Mouse (Mus musculus) forebrain, embryonic 14.5 days (tissue): ENCODE data around the gene Adamtsl2. TPM values are rescaled to one million over a fixed set of nuclear protein-coding genes. Genes with fewer than 3 reads are reported as not detected.

Experiments used
- ATAC-seq: fragments of 200-750 bp; cut with Nextera tagmentation; 2 replicates; pipeline ENCODE4 v1.8.0; 2017; ENCODE audit warnings: mild to moderate bottlenecking, moderate library complexity
- DNase-seq: peaks from one replicate; pipeline ENCODE4 v3.0.0-alpha.2; 2015; ENCODE audit warnings: low spot score
- H3K27ac ChIP-seq: fragments of 300-500 bp; sonication (generic); 2 replicates; pipeline ENCODE4 v1.5.1; 2014; ENCODE audit warnings: low read depth, mild to moderate bottlenecking, control low read depth, low read length, moderate library complexity
- H3K27me3 ChIP-seq: fragments of 300-500 bp; sonication (generic); replicated peaks from 2 replicates; pipeline ENCODE4 v1.6.1; 2014; ENCODE audit warnings: low read length, control low read depth, mixed read lengths; ENCODE audit not compliant: control insufficient read depth, insufficient read depth
- H3K36me3 ChIP-seq: fragments of 300-500 bp; sonication (generic); 2 replicates; pipeline ENCODE4 v1.6.1; 2014; ENCODE audit warnings: low read length, control low read depth; ENCODE audit not compliant: control insufficient read depth, insufficient read depth
- H3K4me1 ChIP-seq: fragments of 300-500 bp; sonication (generic); 2 replicates; pipeline ENCODE4 v1.6.1; 2014; ENCODE audit warnings: antibody characterized with exemption, low read length, control low read depth; ENCODE audit not compliant: control insufficient read depth, insufficient read depth
- H3K4me2 ChIP-seq: fragments of 300-500 bp; sonication (generic); 2 replicates; pipeline ENCODE4 v1.6.1; 2014; ENCODE audit warnings: mild to moderate bottlenecking, control low read depth, low read length
- H3K4me3 ChIP-seq: fragments of 300-500 bp; sonication (generic); 2 replicates; pipeline ENCODE4 v1.5.1; 2014; ENCODE audit warnings: low read depth, low read length, control low read depth
- H3K9ac ChIP-seq: fragments of 300-500 bp; sonication (generic); 2 replicates; pipeline ENCODE4 v1.6.1; 2014; ENCODE audit warnings: mild to moderate bottlenecking, low read length, control low read depth, moderate library complexity
- H3K9me3 ChIP-seq: fragments of 300-500 bp; sonication (generic); replicated peaks from 2 replicates; pipeline ENCODE4 v1.6.1; 2016; ENCODE audit warnings: low read length, control low read depth, mixed read lengths; ENCODE audit not compliant: control insufficient read depth
- WGBS: fragments of 180-500 bp; shearing (Covaris S2); extraction: QIAGEN DNeasy Blood & Tissue Kit; methylation state at CpG from one replicate; pipeline ENCODE4 v1.1.7; 2014; 5-methylcytosine and 5-hydroxymethylcytosine counted together
- polyA plus RNA-seq: library from polyadenylated mRNA; unstranded; fragments of >200 nt; fragmentation: Nextera tagmentation; extraction: Ambion mirVana; gene quantifications from 2 replicates; pipeline ENCODE4 v1.2.1, GENCODE M21; 2014

Gene Adamtsl2
- polyA plus RNA-seq, 1 experiment from 2014 or later: 10.4 TPM

GRCm38 (mm10) chr2:27156596-27156995 is 77.4 kb downstream of the Adamtsl2 start:
- H3K27ac ChIP-seq: no peak overlapping the region
- no peak for DNase-seq
- no peaks in the 10 kb centered on the region for H3K9me3 ChIP-seq
- no peak overlapping the region for H3K9ac ChIP-seq
- no peaks in the 10 kb centered on the region for H3K27me3 ChIP-seq
- no peaks in the 10 kb centered on the region for H3K36me3 ChIP-seq
- H3K4me2 ChIP-seq: no peak overlapping the region
- ATAC-seq: no peak
- WGBS: 72% methylated on average over 6 of the region's 6 CpGs
- H3K4me3 ChIP-seq: no peak overlapping the region
- H3K4me1 ChIP-seq: peaks cover 4% of the 10 kb centered on the region; the same call in 1 of the 2 replicates

Other genes starting within 250 kb of the Adamtsl2 start
- not detected in 2 replicates for gene Abo, start 214.4 kb upstream of the Adamtsl2 start, polyA plus RNA-seq
- 15.4 and 17.2 TPM in 2 replicates for gene Surf6, start 176.5 kb upstream of the Adamtsl2 start, polyA plus RNA-seq
- 159 and 161 TPM in 2 replicates for gene Med22, start 168.7 kb upstream of the Adamtsl2 start, polyA plus RNA-seq
- gene Rpl7a, start 168.6 kb upstream of the Adamtsl2 start, polyA plus RNA-seq: 626 and 738 TPM in 2 replicates
- 53.3 and 54.0 TPM in 2 replicates for gene Surf2, start 163.0 kb upstream of the Adamtsl2 start, polyA plus RNA-seq
- 72.0 and 74.2 TPM in 2 replicates for gene Surf1, start 162.8 kb upstream of the Adamtsl2 start, polyA plus RNA-seq
- gene Surf4, start 145.5 kb upstream of the Adamtsl2 start, polyA plus RNA-seq: 97.3 and 103 TPM in 2 replicates
- gene Stkld1, start 145.3 kb upstream of the Adamtsl2 start, polyA plus RNA-seq: 0.52 TPM in 1 of 2 replicates, not detected in the other
- gene Rexo4, start 115.0 kb upstream of the Adamtsl2 start, polyA plus RNA-seq: 36.7 and 40.7 TPM in 2 replicates
- 0.53 TPM in 1 of 2 replicates, not detected in the other for gene Adamts13, start 106.0 kb upstream of the Adamtsl2 start, polyA plus RNA-seq
- 58.7 and 64.8 TPM in 2 replicates for gene Cacfd1, start 69.5 kb upstream of the Adamtsl2 start, polyA plus RNA-seq
- gene Slc2a6, start 51.4 kb upstream of the Adamtsl2 start, polyA plus RNA-seq: 3.4 TPM in 2 replicates
- not detected in 2 replicates for gene Mymk, start 7.2 kb upstream of the Adamtsl2 start, polyA plus RNA-seq
- gene Fam163b, start 63.1 kb downstream of the Adamtsl2 start, polyA plus RNA-seq: 2.4 and 3.2 TPM in 2 replicates
- gene Dbh, start 85.9 kb downstream of the Adamtsl2 start, polyA plus RNA-seq: not detected in 2 replicates
- gene Sardh, start 169.0 kb downstream of the Adamtsl2 start, polyA plus RNA-seq: 4.2 and 4.7 TPM in 2 replicates